Mouse (Mus musculus) intestine, embryonic 15.5 days (tissue): ENCODE data around the gene Utf1. TPM values are rescaled to one million over a fixed set of nuclear protein-coding genes. Genes with fewer than 3 reads are reported as not detected.

Source experiments
- ATAC-seq: fragments of 200-750 bp; cut with Nextera tagmentation; 2 replicates; pipeline ENCODE4 v1.8.0; 2017; ENCODE audit warnings: moderate TSS enrichment, moderate library complexity
- H3K27ac ChIP-seq: fragments of 300-500 bp; sonication (generic); 2 replicates; pipeline ENCODE4 v1.5.1; 2015; ENCODE audit warnings: mild to moderate bottlenecking, inconsistent platforms
- H3K27me3 ChIP-seq: fragments of 300-500 bp; sonication (generic); replicated peaks from 2 replicates; pipeline ENCODE4 v1.6.1; 2015; ENCODE audit warnings: inconsistent platforms
- H3K36me3 ChIP-seq: fragments of 300-500 bp; sonication (generic); 2 replicates; pipeline ENCODE4 v1.6.1; 2015; ENCODE audit warnings: inconsistent platforms
- H3K4me1 ChIP-seq: fragments of 300-500 bp; sonication (generic); replicated peaks from 2 replicates; pipeline ENCODE4 v1.6.1; 2015; ENCODE audit warnings: inconsistent platforms
- H3K4me2 ChIP-seq: fragments of 300-500 bp; sonication (generic); replicated peaks from 2 replicates; pipeline ENCODE4 v1.6.1; 2015; ENCODE audit warnings: mild to moderate bottlenecking, inconsistent platforms
- H3K4me3 ChIP-seq: fragments of 300-500 bp; sonication (generic); replicated peaks from 2 replicates; pipeline ENCODE4 v1.5.1; 2015; ENCODE audit warnings: inconsistent platforms
- H3K9ac ChIP-seq: fragments of 300-500 bp; sonication (generic); 2 replicates; pipeline ENCODE4 v1.6.1; 2015; ENCODE audit warnings: inconsistent platforms
- H3K9me3 ChIP-seq: fragments of 300-500 bp; sonication (generic); 2 replicates; pipeline ENCODE4 v1.6.1; 2016; ENCODE audit warnings: inconsistent platforms
- WGBS: fragments of 180-500 bp; shearing (Covaris S2); methylation state at CpG from one replicate; pipeline ENCODE4 v1.1.7; 2015; 5-methylcytosine and 5-hydroxymethylcytosine counted together
- microRNA counts: library from miRNA; unstranded; fragments of <30 nt; microRNA quantifications from one replicate; lab custom pipeline; 2016
- polyA plus RNA-seq: library from polyadenylated mRNA; unstranded; fragments of >200 nt; fragmentation: Nextera tagmentation; extraction: Ambion mirVana; gene quantifications from 2 replicates; pipeline ENCODE4 v1.2.1, GENCODE M21; 2015

The Utf1 gene
- polyA plus RNA-seq, 1 experiment from 2014 or later, result not detected

DNA sequence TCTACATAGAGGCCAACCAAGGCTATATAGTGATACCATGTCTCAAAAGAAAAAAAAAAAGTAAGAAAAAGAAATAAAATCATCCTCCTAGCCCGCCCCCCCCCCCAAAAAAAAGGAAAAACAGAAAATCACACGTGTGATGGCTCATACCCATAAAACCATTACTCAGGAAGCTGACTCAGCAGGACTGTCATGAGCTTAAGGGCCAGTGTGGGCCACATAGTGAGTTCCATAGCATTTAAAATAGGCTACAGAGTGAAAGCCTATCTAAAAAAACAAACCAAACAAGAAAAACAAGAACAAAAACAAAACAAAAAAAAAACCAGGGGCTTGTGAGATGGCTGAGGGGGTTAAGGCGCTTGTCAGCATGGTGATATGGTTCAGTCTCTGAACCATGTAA, 37.2 kb downstream of the Utf1 start:
- H3K36me3 ChIP-seq, result no peaks in the 10 kb centered on the region
- no peak overlapping the region for H3K4me2 ChIP-seq
- 57% methylated on average over 3 of the region's 3 CpGs for WGBS
- no peak overlapping the region for H3K27ac ChIP-seq
- H3K9me3 ChIP-seq, result no peaks in the 10 kb centered on the region
- no peaks in the 10 kb centered on the region for H3K27me3 ChIP-seq
- H3K9ac ChIP-seq, result no peak overlapping the region
- H3K4me1 ChIP-seq, result peaks cover 8% of the 10 kb centered on the region
- no peak for ATAC-seq
- H3K4me3 ChIP-seq, result no peak overlapping the region

- Histone ChIP-seq H3K9ac (no peak overlapping the region), H3K4me1 (peaks cover 8% of the 10 kb centered on the region), H3K4me3 (no peak overlapping the region), H3K9me3 (no peaks in the 10 kb centered on the region), H3K27me3 (no peaks in the 10 kb centered on the region), H3K27ac (no peak overlapping the region), H3K4me2 (no peak overlapping the region), H3K36me3 (no peaks in the 10 kb centered on the region)
- no peak for ATAC-seq
- 86% methylated on average over 11 of the region's 11 CpGs for WGBS
Observed at GRCm38 (mm10) chr7:139982058-139982457, 38.5 kb downstream of the Utf1 start.

DNA sequence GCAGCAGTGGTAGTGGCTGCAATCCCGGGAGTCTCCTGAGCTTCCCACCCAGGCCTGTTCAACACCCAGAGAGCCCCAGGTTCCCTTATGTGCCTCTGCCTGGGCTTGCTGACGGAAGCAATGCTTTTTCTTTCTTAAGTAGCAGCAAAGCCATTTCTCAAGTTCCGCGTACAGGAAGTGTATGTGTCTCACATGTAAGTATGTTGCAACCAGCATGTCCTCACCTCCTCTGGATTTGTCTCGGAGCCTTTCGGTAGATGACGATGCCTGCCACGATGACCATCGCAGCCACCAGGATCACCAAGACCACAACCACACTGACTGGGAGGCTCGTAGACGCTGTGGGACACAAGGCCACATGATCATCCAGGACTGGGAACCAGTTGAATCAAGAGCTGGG, 40.9 kb downstream of the Utf1 start:
- H3K36me3 ChIP-seq, result no peaks in the 10 kb centered on the region
- 89% methylated on average over 11 of the region's 11 CpGs for WGBS
- H3K4me2 ChIP-seq, result no peak overlapping the region
- H3K4me1 ChIP-seq, result no peaks in the 10 kb centered on the region
- no peaks in the 10 kb centered on the region for H3K27me3 ChIP-seq
- H3K4me3 ChIP-seq, result no peak overlapping the region
- H3K9ac ChIP-seq, result no peak overlapping the region
- ATAC-seq, result no peak
- no peak overlapping the region for H3K27ac ChIP-seq
- no peaks in the 10 kb centered on the region for H3K9me3 ChIP-seq

- Histone ChIP-seq H3K27me3 (no peaks in the 10 kb centered on the region), H3K4me3 (no peak overlapping the region), H3K9ac (no peak overlapping the region), H3K27ac (no peak overlapping the region), H3K4me2 (no peak overlapping the region), H3K4me1 (no peaks in the 10 kb centered on the region), H3K9me3 (no peaks in the 10 kb centered on the region), H3K36me3 (no peaks in the 10 kb centered on the region)
- ATAC-seq, result no peak
- 90% methylated on average over 9 of the region's 9 CpGs for WGBS
Observed at GRCm38 (mm10) chr7:139988272-139988671, 44.7 kb downstream of the Utf1 start.

- H3K4me1 ChIP-seq, result no peaks in the 10 kb centered on the region
- no peak overlapping the region for H3K27ac ChIP-seq
- H3K9ac ChIP-seq, result no peak overlapping the region
- H3K36me3 ChIP-seq, result no peaks in the 10 kb centered on the region
- no peak overlapping the region for H3K4me3 ChIP-seq
- no peaks in the 10 kb centered on the region for H3K9me3 ChIP-seq
- ATAC-seq, result peak; percentile 37; the same call in 1 of the 2 replicates
- H3K27me3 ChIP-seq, result no peaks in the 10 kb centered on the region
- WGBS, result 68% methylated on average over 8 of the region's 8 CpGs
- H3K4me2 ChIP-seq, result no peak overlapping the region
Observed at GRCm38 (mm10) chr7:139990864-139991394, 47.3 kb downstream of the Utf1 start.

- H3K9ac ChIP-seq, result no peak within 1 kb of the TSS
- H3K9me3 ChIP-seq, result no peaks in the 10 kb centered on the region
- 24% methylated on average over 7 of the region's 7 CpGs for WGBS
- H3K4me1 ChIP-seq, result no peaks in the 10 kb centered on the region
- H3K27me3 ChIP-seq, result no peaks in the 10 kb centered on the region
- H3K36me3 ChIP-seq, result peaks cover 6% of the 10 kb centered on the region
- no peak within 1 kb of the TSS for H3K4me3 ChIP-seq
- H3K4me2 ChIP-seq, result no peak within 1 kb of the TSS
- no peak within 1 kb of the TSS for H3K27ac ChIP-seq
- peak; percentile 77 for ATAC-seq
Observed at GRCm38 (mm10) chr7:139992406-139992805, 48.8 kb downstream of the Utf1 start, which contains the start of gene Adam8. Gene Adam8 (minus strand): TSS chr7:139992562.

GRCm38 (mm10) chr7:139993532-139993931, 49.9 kb downstream of the Utf1 start:
- Histone ChIP-seq H3K9me3 (no peaks in the 10 kb centered on the region), H3K27me3 (no peaks in the 10 kb centered on the region), H3K27ac (no peak overlapping the region), H3K4me2 (no peak overlapping the region), H3K4me3 (no peak overlapping the region), H3K4me1 (no peaks in the 10 kb centered on the region), H3K9ac (no peak overlapping the region), H3K36me3 (peaks cover 8% of the 10 kb centered on the region)
- ATAC-seq, result no peak
- WGBS, result 91% methylated on average over 6 of the region's 6 CpGs

DNA sequence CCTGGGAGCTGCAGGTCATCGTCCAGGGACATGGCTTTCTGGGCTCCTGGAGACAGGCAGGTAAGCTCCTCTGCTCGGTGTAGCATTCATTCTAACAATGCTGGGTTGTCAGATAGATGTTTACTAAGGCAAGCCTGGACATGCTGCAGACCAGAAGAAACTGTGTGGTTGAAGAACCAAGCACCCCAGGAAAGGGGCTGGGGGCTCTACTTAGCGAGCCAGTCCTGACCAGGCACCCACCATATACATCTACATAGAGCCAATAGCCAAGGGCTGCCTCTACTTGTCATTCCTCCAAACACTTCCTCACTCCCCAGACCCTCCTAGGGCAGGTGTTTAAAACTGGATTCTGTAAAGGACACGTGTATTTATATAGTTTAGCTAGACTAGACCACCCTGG, 50.6 kb downstream of the Utf1 start:
- Histone ChIP-seq H3K27me3 (no peaks in the 10 kb centered on the region), H3K9me3 (no peaks in the 10 kb centered on the region), H3K4me2 (no peak overlapping the region), H3K36me3 (peaks cover 11% of the 10 kb centered on the region), H3K4me1 (no peaks in the 10 kb centered on the region), H3K27ac (no peak overlapping the region), H3K4me3 (no peak overlapping the region), H3K9ac (no peak overlapping the region)
- WGBS, result 76% methylated on average over 4 of the region's 4 CpGs
- no peak for ATAC-seq

DNA sequence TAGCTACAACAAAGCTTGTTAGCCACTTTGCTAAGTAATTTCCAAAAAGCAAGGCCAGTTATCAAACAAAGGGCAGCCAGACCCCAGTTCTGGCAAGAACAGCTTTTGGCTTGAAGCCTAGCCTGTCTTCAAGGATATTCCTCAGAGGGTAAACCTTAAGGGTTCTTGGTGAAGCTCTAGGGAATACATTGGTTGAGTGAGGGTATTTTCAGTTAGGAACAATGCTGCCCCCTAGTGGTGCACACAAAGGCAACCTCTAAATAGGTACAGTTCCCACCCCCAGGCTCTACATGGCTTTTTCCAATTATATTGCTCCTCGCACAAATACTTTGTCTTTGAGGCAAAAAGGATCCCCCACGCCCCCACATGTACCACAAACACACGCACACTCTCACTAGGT, 51.1 kb downstream of the Utf1 start:
- H3K36me3 ChIP-seq, result peaks cover 11% of the 10 kb centered on the region
- H3K27ac ChIP-seq, result no peak overlapping the region
- H3K4me2 ChIP-seq, result no peak overlapping the region
- no peaks in the 10 kb centered on the region for H3K9me3 ChIP-seq
- H3K4me3 ChIP-seq, result no peak overlapping the region
- 47% methylated on average over 3 of the region's 3 CpGs for WGBS
- no peaks in the 10 kb centered on the region for H3K4me1 ChIP-seq
- H3K9ac ChIP-seq, result no peak overlapping the region
- ATAC-seq, result no peak
- H3K27me3 ChIP-seq, result no peaks in the 10 kb centered on the region

MicroRNA genes within 50 kb of the gene (microRNA counts, 519-probe panel; counts per million panel counts)
- microRNA mmu-miR-202-3p (lab: Ali Mortazavi, UCI) (2,096 counts per million, percentile 49 among the panel's probes with 10 or more counts), microRNA mmu-miR-202-5p (lab: Ali Mortazavi, UCI) (2,415 counts per million, percentile 62 among the panel's probes with 10 or more counts)

Other genes with a start within 250 kb of the Utf1 start
- gene Adgra1, start 109.6 kb upstream of the Utf1 start, polyA plus RNA-seq, result 0.11 and 0.96 TPM in 2 replicates
- 0.13 and 0.24 TPM in 2 replicates for gene Kndc1, start 49.1 kb upstream of the Utf1 start, polyA plus RNA-seq
- 0.15 and 0.24 TPM in 2 replicates for gene 6430531B16Rik, start 35.0 kb downstream of the Utf1 start, polyA plus RNA-seq
- gene Adam8, start 48.8 kb downstream of the Utf1 start, polyA plus RNA-seq, result 1.3 and 2.2 TPM in 2 replicates
- gene Zfp511, start 92.6 kb downstream of the Utf1 start, polyA plus RNA-seq, result 32.2 and 32.9 TPM in 2 replicates
- gene Tubgcp2, start 92.9 kb downstream of the Utf1 start, polyA plus RNA-seq, result 39.8 and 41.3 TPM in 2 replicates
- not detected in 2 replicates for gene Msx3, start 105.3 kb downstream of the Utf1 start, polyA plus RNA-seq
- gene Caly, start 138.8 kb downstream of the Utf1 start, polyA plus RNA-seq, result 3.4 and 3.7 TPM in 2 replicates
- 487 and 598 TPM in 2 replicates for gene Prap1, start 149.6 kb downstream of the Utf1 start, polyA plus RNA-seq
- gene Fuom, start 158.7 kb downstream of the Utf1 start, polyA plus RNA-seq, result 53.5 and 59.6 TPM in 2 replicates
- gene Paox, start 172.0 kb downstream of the Utf1 start, polyA plus RNA-seq, result 38.3 and 38.4 TPM in 2 replicates
- gene Echs1, start 172.7 kb downstream of the Utf1 start, polyA plus RNA-seq, result 183 and 188 TPM in 2 replicates
- 24.0 and 27.3 TPM in 2 replicates for gene Mtg1, start 193.8 kb downstream of the Utf1 start, polyA plus RNA-seq
- gene Sprn, start 211.1 kb downstream of the Utf1 start, polyA plus RNA-seq, result 1.2 and 1.7 TPM in 2 replicates
- gene Olfr522, start 221.0 kb downstream of the Utf1 start, polyA plus RNA-seq, result not detected in 2 replicates
- gene Olfr523, start 229.4 kb downstream of the Utf1 start, polyA plus RNA-seq, result not detected in 2 replicates